ENCODE assay signal across 26 mouse cellular contexts in the genomic region with DNA sequence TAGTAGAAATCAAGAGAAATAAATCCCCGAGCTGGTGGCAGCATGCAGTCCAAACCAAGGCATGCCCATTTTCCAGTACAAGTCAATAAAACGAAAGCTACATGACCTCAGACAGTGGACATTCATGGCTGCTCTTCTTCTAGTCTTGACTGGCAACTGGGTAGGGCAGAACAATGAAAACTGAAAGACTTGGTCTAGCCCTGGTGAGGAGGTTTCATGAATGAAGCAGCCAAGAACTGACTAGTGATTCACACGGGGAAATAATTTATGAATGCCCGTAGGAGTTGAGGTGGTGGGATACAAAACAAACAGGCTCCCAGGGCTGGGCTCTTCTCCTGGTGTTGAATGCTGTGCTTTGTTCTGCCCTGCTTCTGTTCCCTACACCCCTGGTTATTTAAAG. TPM values are rescaled to one million over a fixed set of nuclear protein-coding genes. Genes with fewer than 3 reads are reported as not detected.
DNase-seq lines count a peak whose midpoint lies in the region; TF ChIP-seq lines count a peak whose summit lies in the region.
"Had no signal": no experiment of that assay in that cellular context is flagged by ENCODE, and none has a peak within 500 bp of the region (broad histone marks: within the 10 kb centered on the region; RNA-seq: fewer than 3 reads in every experiment).

No protein-coding gene starts in this region.

- DNase-seq in layer of hippocampus, adult 2 months (ENCODE audit: low spot score in 2 of 2) = no peak
- no peak for DNase-seq in layer of hippocampus, postnatal 10 days (ENCODE audit: low spot score in 2 of 2)
- peak; percentile 68 for DNase-seq in 3T3-L1 (ENCODE audit: low read depth, low spot score)
- DNase-seq in gonadal fat pad, adult 2 months (ENCODE audit: low read depth) = peak; percentile 19
- DNase-seq in embryo, embryonic 10.5 days (ENCODE audit: low spot score) = no peak
- DNase-seq in urinary bladder, postnatal 10 days (ENCODE audit: low spot score) = no peak
- DNase-seq: adrenal gland, adult 8-10 months; adrenal gland, postnatal 25 days; B cell, adult 2 months; cerebellum, adult 11-12 months; cerebellum, adult 8-10 months; cerebellum, postnatal 10 days; cerebellum, postnatal 36 days; forebrain, postnatal 0 days; gastrocnemius, adult 2 months; gastrocnemius, postnatal 25 days; heart, adult 2 months; heart, postnatal 14 days; heart, postnatal 4 days had no signal

- H3K27ac ChIP-seq in layer of hippocampus, adult 2 months = 0 out of 2 replicates have a peak overlapping the region, but pooled peaks have one; percentile 4
- H3K27ac ChIP-seq: forebrain, embryonic 10.5 days; gastrocnemius, adult 2 months; heart, adult 2 months; heart, embryonic 10.5 days; heart, embryonic 13.5 days; hindbrain, embryonic 14.5 days; hindbrain, postnatal 0 days had no signal

- TF ChIP-seq CTCF in layer of hippocampus, adult 2 months (conservative IDR thresholded peaks at IDR 0.05) = no peak

- H3K4me3 ChIP-seq in layer of hippocampus, adult 2 months = no peak overlapping the region
- H3K4me3 ChIP-seq: forebrain, embryonic 10.5 days; gastrocnemius, adult 2 months; heart, adult 2 months; heart, embryonic 10.5 days; heart, embryonic 13.5 days had no signal

RNA-seq across cellular contexts. Expression of a gene that starts 34.7 kb away (rescaled TPM):
- total RNA-seq in layer of hippocampus, adult 2 months (2021) = 100 to 1,000 TPM; 177 to 189 TPM
- total RNA-seq in layer of hippocampus, postnatal 10 days (2021) = 100 to 1,000 TPM; 194 to 218 TPM
- polyA plus RNA-seq in gonadal fat pad, adult 2 months (2012; rRNA removed) = 3.2 and 5.8 TPM in 2 replicates
- total RNA-seq: granulocyte monocyte progenitor cell, adult 5-6 weeks had no signal
- polyA plus RNA-seq: G1E had no signal

Comparison
In these comparisons a context has a peak if more than half of its experiments do, and no peak if none do; other contexts are left out.
1. DNase-seq: peak in 3T3-L1 (single experiment) and gonadal fat pad, adult 2 months (single experiment); none in layer of hippocampus, adult 2 months (0 of 2), layer of hippocampus, postnatal 10 days (0 of 2), embryo, embryonic 10.5 days (single experiment) and urinary bladder, postnatal 10 days (single experiment).